Mouse (Mus musculus) kidney, adult 11 months (tissue): ENCODE measurements around the gene Slc10a3.
A peak's percentile ranks its signal among the peaks of the same experiment; 100 is the strongest.
"Not testable (repeated sequence)": the region's sequence is repeated elsewhere in the genome, so short reads cannot be mapped to it uniquely, and the experiment has no call there.

Experiments used
- DNase-seq: peaks from one replicate; pipeline ENCODE4 v3.0.0; 2022

Gene Slc10a3

GRCm38 (mm10) chrX:74372888-74373549, at the start of gene Slc10a3, which contains the start of gene Ubl4a:
TSS of gene Slc10a3 (minus strand) at chrX:74373349.
TSS of gene Ubl4a (minus strand) at chrX:74373218.
- peak; percentile 90 for DNase-seq

- DNase-seq = peak; percentile 49
Observed at GRCm38 (mm10) chrX:74413377-74413776, 40.2 kb upstream of the Slc10a3 start.

GRCm38 (mm10) chrX:74408340-74408739, 35.2 kb upstream of the Slc10a3 start:
- no peak for DNase-seq

- no peak for DNase-seq
Observed at GRCm38 (mm10) chrX:74400136-74400535, 27.0 kb upstream of the Slc10a3 start.

- DNase-seq = peak; percentile 88
Observed at GRCm38 (mm10) chrX:74392535-74393443, 19.6 kb upstream of the Slc10a3 start, which contains the start of the genes Fam3a and Ikbkg. TSS of gene Fam3a (minus strand) at chrX:74393272. TSS of gene Ikbkg (plus strand) at chrX:74393290.

GRCm38 (mm10) chrX:74388153-74388552, 15.0 kb upstream of the Slc10a3 start:
- no peak for DNase-seq

- no peak for DNase-seq
Observed at GRCm38 (mm10) chrX:74384451-74384850, 11.3 kb upstream of the Slc10a3 start.

GRCm38 (mm10) chrX:74368209-74368909, 4.8 kb downstream of the Slc10a3 start:
- peak; percentile 82 for DNase-seq

GRCm38 (mm10) chrX:74367512-74367911, 5.6 kb downstream of the Slc10a3 start:
- no peak for DNase-seq

- peak; percentile 53 for DNase-seq
Observed at GRCm38 (mm10) chrX:74359171-74359570, 14.0 kb downstream of the Slc10a3 start.

- not testable (repeated sequence) for DNase-seq
Observed at GRCm38 (mm10) chrX:74357069-74357468, 16.1 kb downstream of the Slc10a3 start.

- DNase-seq = peak; percentile 77
Observed at GRCm38 (mm10) chrX:74353467-74353770, 19.7 kb downstream of the Slc10a3 start, which contains the start of gene Lage3. TSS of gene Lage3 (minus strand) at chrX:74353618.

GRCm38 (mm10) chrX:74352645-74353466, 20.3 kb downstream of the Slc10a3 start:
- DNase-seq = no peak

- no peak for DNase-seq
Observed at GRCm38 (mm10) chrX:74330166-74330930, 42.8 kb downstream of the Slc10a3 start.

- no peak for DNase-seq
Observed at GRCm38 (mm10) chrX:74329215-74329671, 43.9 kb downstream of the Slc10a3 start.

- peak; percentile 59 for DNase-seq
Observed at GRCm38 (mm10) chrX:74328725-74329161, 44.4 kb downstream of the Slc10a3 start, which contains the start of gene Plxna3. TSS of gene Plxna3 (plus strand) at chrX:74329066.
